Mouse (Mus musculus) ES-E14 (cell line): ENCODE measurements around the gene 4930402H24Rik. TPM values are rescaled to one million over a fixed set of nuclear protein-coding genes. Genes with fewer than 3 reads are reported as not detected.

Source experiments
- DNase-seq: peaks from one replicate; pipeline ENCODE4 v3.0.0-alpha.2; 2013; ENCODE audit warnings: low read depth, low spot score
- H3K27ac ChIP-seq: 2 replicates; pipeline ENCODE4 v1.5.1; 2012; ENCODE audit warnings: low read depth, mild to moderate bottlenecking, low read length, moderate library complexity, mixed read lengths; ENCODE audit not compliant: poor library complexity, insufficient read depth, severe bottlenecking
- H3K36me3 ChIP-seq: 2 replicates; pipeline ENCODE4 v1.6.1; 2012; ENCODE audit warnings: mild to moderate bottlenecking, low read length, moderate library complexity, mixed read lengths; ENCODE audit not compliant: control insufficient read depth, poor library complexity, insufficient read depth, severe bottlenecking
- H3K4me1 ChIP-seq, 2 experiments: fragments of 150-350 bp in 1 of 2; sonication (generic) in 1 of 2; 2 replicates each; pipeline ENCODE4 v1.6.1; 2012; ENCODE audit warnings: low read length in 2 of 2, mild to moderate bottlenecking in 1 of 2, mixed read lengths in 1 of 2; ENCODE audit not compliant: control insufficient read depth in 2 of 2, insufficient read depth in 2 of 2, poor library complexity in 1 of 2
- H3K4me3 ChIP-seq, 2 experiments: fragments of 150-350 bp in 1 of 2; sonication (generic) in 1 of 2; 2 replicates each; pipeline ENCODE4 v1.5.1; 2012; ENCODE audit warnings: low read length in 2 of 2, low read depth in 1 of 2, mild to moderate bottlenecking in 1 of 2, mixed read lengths in 1 of 2; ENCODE audit not compliant: insufficient read depth in 1 of 2, poor library complexity in 1 of 2, severe bottlenecking in 1 of 2
- H3K9ac ChIP-seq: 2 replicates; pipeline ENCODE4 v1.6.1; 2012; ENCODE audit warnings: low read depth, mild to moderate bottlenecking, low read length, mixed read lengths; ENCODE audit not compliant: poor library complexity, insufficient read depth, severe bottlenecking
- H3K9me3 ChIP-seq: fragments of 150-350 bp; sonication (generic); 2 replicates; pipeline ENCODE4 v1.6.1; 2012; ENCODE audit warnings: low read depth, mild to moderate bottlenecking, low read length; ENCODE audit not compliant: control insufficient read depth, insufficient read depth
- CHD2 ChIP-seq: IDR thresholded peaks from 2 replicates; pipeline ENCODE4 v1.6.1; 2014; ENCODE audit warnings: mild to moderate bottlenecking, low read depth, low read length, inconsistent platforms
- HCFC1 ChIP-seq: IDR thresholded peaks from 2 replicates; pipeline ENCODE4 v1.6.1; 2012; ENCODE audit warnings: low read length, inconsistent platforms, borderline replicate concordance; ENCODE audit not compliant: insufficient read depth
- MAFK ChIP-seq: IDR thresholded peaks from 2 replicates; pipeline ENCODE4 v1.6.1; 2014; ENCODE audit warnings: mild to moderate bottlenecking, low read depth, low read length, inconsistent platforms; ENCODE audit not compliant: insufficient read depth
- ZC3H11A ChIP-seq: IDR thresholded peaks from 2 replicates; pipeline ENCODE4 v1.6.1; 2012; ENCODE audit warnings: low read depth, mild to moderate bottlenecking, inconsistent platforms, low read length, borderline replicate concordance
- ZNF384 ChIP-seq: IDR thresholded peaks from 2 replicates; pipeline ENCODE4 v1.6.1; 2012; ENCODE audit warnings: low read depth, low read length, inconsistent platforms
- in situ Hi-C, 2 experiments: fragments of 600-800 bp; cut with MboI; formaldehyde crosslinking; loops; one replicate each; pipeline ENCODE4 v1.15.1; 2025; ENCODE audit warnings: low sequenced_read_pairs in 2 of 2, inconsistent platforms in 1 of 2; ENCODE audit not compliant: unreplicated experiment in 2 of 2
- total RNA-seq: library from RNA; depleted of rRNA; stranded (reverse); fragments of 300-350 nt; gene quantifications from 2 replicates; pipeline ENCODE4 v1.2.3, GENCODE M21; 2012

4930402H24Rik gene
- total RNA-seq, 1 experiment = 11.9 TPM

- in situ Hi-C loops = no loop called here
Observed at GRCm38 (mm10) chr2:130916521-130917147, 10.4 kb upstream of the 4930402H24Rik start.

GRCm38 (mm10) chr2:130914873-130915272 is 8.7 kb upstream of the 4930402H24Rik start:
- Histone ChIP-seq H3K27ac (no peak overlapping the region), H3K9me3 (no peaks in the 10 kb centered on the region), H3K4me3 (no peak overlapping the region), H3K36me3 (no peaks in the 10 kb centered on the region), H3K9ac (no peak overlapping the region), H3K4me1 (0 out of 4 replicates have a peak, but pooled peaks cover 0 to 1% of the 10 kb centered on the region in 2 experiments)
- no peak for TF ChIP-seq ZNF384
- TF ChIP-seq HCFC1 = no peak
- no peak for TF ChIP-seq ZC3H11A
- TF ChIP-seq CHD2 = no peak
- no peak for TF ChIP-seq MAFK
- no peak for DNase-seq
- in situ Hi-C loops = no loop called here

More at GRCm38 (mm10) chr2:130916521-130917147, 10.4 kb upstream of the 4930402H24Rik start:
- no peak overlapping the region for H3K9ac ChIP-seq
- H3K27ac ChIP-seq = no peak overlapping the region
- H3K36me3 ChIP-seq = no peaks in the 10 kb centered on the region
- 0 out of 4 replicates have a peak, but pooled peaks cover 0 to 1% of the 10 kb centered on the region in 2 experiments for H3K4me1 ChIP-seq
- no peak for TF ChIP-seq ZC3H11A
- no peak for TF ChIP-seq HCFC1
- TF ChIP-seq MAFK = no peak
- DNase-seq = no peak
- H3K9me3 ChIP-seq = no peaks in the 10 kb centered on the region
- H3K4me3 ChIP-seq = no peak overlapping the region

GRCm38 (mm10) chr2:130911691-130912090 is 5.5 kb upstream of the 4930402H24Rik start:
- H3K9me3 ChIP-seq = no peaks in the 10 kb centered on the region

GRCm38 (mm10) chr2:130906584-130907315 is 544 bp upstream of the 4930402H24Rik start:
- Histone ChIP-seq H3K4me1 (0 out of 4 replicates have a peak, but pooled peaks cover 0 to 3% of the 10 kb centered on the region in 2 experiments), H3K36me3 (no peaks in the 10 kb centered on the region), H3K27ac (no peak overlapping the region), H3K9me3 (no peaks in the 10 kb centered on the region), H3K4me3 (peak overlapping the region; percentile 98 to 99), H3K9ac (peak overlapping the region; percentile 89)
- no peak for DNase-seq
- in situ Hi-C loops = no loop called here
- TF ChIP-seq ZC3H11A (no peak), HCFC1 (no peak), ZNF384 (no peak), MAFK (no peak), CHD2 (no peak)

More at GRCm38 (mm10) chr2:130911691-130912090, 5.5 kb upstream of the 4930402H24Rik start:
- no peaks in the 10 kb centered on the region for H3K36me3 ChIP-seq
- TF ChIP-seq ZNF384 = no peak
- no peak for TF ChIP-seq HCFC1
- TF ChIP-seq ZC3H11A = no peak
- no peak for TF ChIP-seq MAFK
- no peak for TF ChIP-seq CHD2
- H3K4me1 ChIP-seq = 0 out of 4 replicates have a peak, but pooled peaks cover 1 to 2% of the 10 kb centered on the region in 2 experiments
- H3K27ac ChIP-seq = no peak overlapping the region
- DNase-seq = no peak
- H3K9ac ChIP-seq = no peak overlapping the region
- no peak overlapping the region for H3K4me3 ChIP-seq
- in situ Hi-C loops = no loop called here
